Mouse (Mus musculus) lung, embryonic 15.5 days (tissue): ENCODE measurements at regions not wholly inside any gene's neighbourhood (a gene's known extent, or its start where the extent isn't known, plus 50 kb on each side); places are given as distances from the start of the nearest gene placed in this dataset.
A peak's percentile ranks its signal among the peaks of the same experiment; 100 is the strongest.

Experiments
- ATAC-seq: fragments of 200-750 bp; cut with Nextera tagmentation; 2 replicates; pipeline ENCODE4 v1.8.0; 2017; ENCODE audit warnings: moderate number of reproducible peaks, borderline replicate concordance; ENCODE audit not compliant: low FRiP score, low TSS enrichment; ENCODE audit errors: extremely low read depth
- H3K27ac ChIP-seq: fragments of 300-500 bp; sonication (generic); 2 replicates; pipeline ENCODE4 v1.5.1; 2015; ENCODE audit warnings: moderate library complexity, mild to moderate bottlenecking, inconsistent platforms
- H3K27me3 ChIP-seq: fragments of 300-500 bp; sonication (generic); 2 replicates; pipeline ENCODE4 v1.6.1; 2015; ENCODE audit warnings: inconsistent platforms
- H3K36me3 ChIP-seq: fragments of 300-500 bp; sonication (generic); 2 replicates; pipeline ENCODE4 v1.6.1; 2015; ENCODE audit warnings: inconsistent platforms
- H3K4me1 ChIP-seq: fragments of 300-500 bp; sonication (generic); 2 replicates; pipeline ENCODE4 v1.6.1; 2015; ENCODE audit warnings: inconsistent platforms
- H3K4me2 ChIP-seq: fragments of 300-500 bp; sonication (generic); 2 replicates; pipeline ENCODE4 v1.6.1; 2015; ENCODE audit warnings: inconsistent platforms, mild to moderate bottlenecking, moderate library complexity
- H3K4me3 ChIP-seq: fragments of 300-500 bp; sonication (generic); 2 replicates; pipeline ENCODE4 v1.5.1; 2015; ENCODE audit warnings: mild to moderate bottlenecking, inconsistent platforms
- H3K9ac ChIP-seq: fragments of 300-500 bp; sonication (generic); 2 replicates; pipeline ENCODE4 v1.6.1; 2015; ENCODE audit warnings: inconsistent platforms
- H3K9me3 ChIP-seq: fragments of 300-500 bp; sonication (generic); 2 replicates; pipeline ENCODE4 v1.6.1; 2016; ENCODE audit warnings: inconsistent platforms
- whole genome bisulfite sequencing: fragments of 180-500 bp; shearing (Covaris S2); methylation state at CpG from one replicate; pipeline ENCODE4 v1.1.7; 2015; 5-methylcytosine and 5-hydroxymethylcytosine counted together

DNA sequence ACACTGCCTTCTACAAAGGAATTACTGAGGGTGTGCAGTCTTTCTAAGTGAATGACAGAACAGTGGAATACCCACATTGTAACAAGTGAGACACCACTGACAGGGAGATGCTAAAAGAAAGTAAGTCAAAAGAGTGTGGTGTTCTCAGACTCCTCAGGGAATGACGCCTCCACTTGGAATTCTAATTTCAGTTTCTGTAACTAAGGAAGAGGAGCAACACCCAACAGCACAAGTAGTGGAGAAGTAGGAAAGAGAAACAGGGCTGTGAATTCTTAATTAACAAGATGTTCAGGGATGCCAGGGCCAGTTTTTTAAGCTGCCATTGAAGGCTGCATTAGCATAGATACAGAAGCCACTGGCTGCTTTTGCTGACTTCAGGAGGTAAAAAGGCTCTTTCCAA is 81.4 kb downstream of the Fscb start:
- Histone ChIP-seq H3K36me3 (no peaks in the 10 kb centered on the region), H3K9me3 (no peaks in the 10 kb centered on the region), H3K4me3 (no peak overlapping the region), H3K27me3 (no peaks in the 10 kb centered on the region), H3K4me1 (no peaks in the 10 kb centered on the region), H3K9ac (no peak overlapping the region), H3K4me2 (no peak overlapping the region), H3K27ac (no peak overlapping the region)
- WGBS: 79% methylated on average over 1 of the region's 1 CpGs
- no peak for ATAC-seq

DNA sequence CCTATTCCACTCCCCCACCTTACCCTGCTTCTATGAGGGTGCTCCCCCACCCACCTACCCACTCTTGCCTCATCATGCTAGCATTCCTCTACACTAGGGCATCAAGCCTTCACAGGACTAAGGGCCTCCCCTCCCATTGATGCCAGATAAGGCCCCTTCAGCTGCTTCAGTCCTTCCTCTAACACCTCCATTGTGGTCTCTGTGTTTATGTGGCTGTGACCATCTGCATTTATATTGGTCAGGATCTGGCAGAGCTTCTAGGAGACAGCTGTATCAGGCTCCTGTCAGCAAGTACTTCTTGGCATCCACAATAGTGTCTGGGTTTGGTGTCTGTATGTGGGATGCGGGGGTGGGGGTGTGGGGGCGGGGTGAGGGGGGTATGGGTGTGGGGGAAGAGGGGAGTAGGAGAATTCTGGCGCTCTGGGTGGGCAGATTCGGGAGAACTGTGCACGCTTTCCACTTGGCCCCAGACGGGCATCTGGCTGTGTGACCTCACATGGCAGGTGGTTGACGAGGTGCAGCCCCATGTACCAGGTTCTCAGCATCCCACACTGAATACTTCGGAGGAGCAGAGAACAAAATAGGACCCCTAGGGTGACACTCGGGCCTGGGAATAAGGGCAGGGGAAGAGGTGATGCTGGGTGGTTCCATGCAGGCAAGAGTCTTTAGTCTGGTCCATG is 84.6 kb downstream of the Fscb start:
- WGBS: 48% methylated on average over 9 of the region's 9 CpGs
- Histone ChIP-seq H3K9me3 (no peaks in the 10 kb centered on the region), H3K36me3 (no peaks in the 10 kb centered on the region), H3K27ac (no peak overlapping the region), H3K4me1 (no peaks in the 10 kb centered on the region), H3K9ac (no peak overlapping the region), H3K27me3 (no peaks in the 10 kb centered on the region), H3K4me3 (no peak overlapping the region), H3K4me2 (no peak overlapping the region)
- peak; percentile 90 for ATAC-seq

DNA sequence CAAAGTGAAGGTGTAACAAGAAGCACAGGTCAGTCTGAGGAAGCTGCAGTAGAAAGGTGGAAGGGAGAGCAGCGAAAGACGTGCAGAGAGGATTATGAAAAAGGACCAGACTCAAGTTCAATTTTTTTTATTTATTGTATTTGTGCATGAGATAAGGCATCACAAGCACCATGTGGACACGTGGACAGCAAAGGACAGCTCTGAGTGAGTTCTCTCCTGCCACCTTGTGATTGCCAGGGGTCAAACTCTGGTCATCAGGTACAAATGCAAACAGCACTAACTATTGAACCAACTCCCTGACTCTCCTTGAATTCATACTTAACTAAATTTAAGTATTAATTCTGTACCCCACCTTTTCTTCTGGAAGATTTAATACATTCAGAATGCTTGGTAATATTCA is 109.5 kb downstream of the Fscb start:
- Histone ChIP-seq H3K27me3 (no peaks in the 10 kb centered on the region), H3K36me3 (no peaks in the 10 kb centered on the region), H3K9me3 (no peaks in the 10 kb centered on the region), H3K4me2 (no peak overlapping the region), H3K9ac (no peak overlapping the region), H3K4me1 (no peaks in the 10 kb centered on the region), H3K4me3 (no peak overlapping the region), H3K27ac (no peak overlapping the region)
- no peak for ATAC-seq
- WGBS: 56% methylated on average over 3 of the region's 3 CpGs

DNA sequence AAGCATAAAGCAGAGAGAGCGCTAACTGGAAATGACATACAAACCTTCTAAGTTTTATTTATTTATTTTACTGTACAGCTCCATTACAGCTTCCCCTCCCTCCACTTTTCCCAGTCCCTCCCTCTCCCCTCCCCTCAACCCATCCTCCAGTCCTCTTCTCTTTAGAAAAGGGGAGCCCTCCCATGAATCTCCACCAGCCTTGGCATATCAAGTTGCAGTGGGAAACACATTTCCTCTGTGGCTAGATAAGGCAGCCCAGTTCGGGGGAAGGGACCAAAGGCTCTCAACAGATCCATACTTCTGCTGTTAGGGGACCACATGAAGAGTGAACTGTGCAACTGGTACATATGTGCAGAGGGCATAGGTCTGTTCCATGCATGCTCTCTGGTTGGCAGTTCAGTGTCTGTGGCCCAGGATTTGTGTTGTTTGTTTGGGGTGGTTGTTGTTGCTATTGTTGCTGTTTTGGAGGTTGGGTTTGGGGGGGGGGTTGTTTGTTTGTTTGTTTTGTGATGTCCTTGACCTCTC is 112.8 kb downstream of the Fscb start:
- 33% methylated on average over 2 of the region's 2 CpGs for WGBS
- Histone ChIP-seq H3K4me2 (no peak overlapping the region), H3K4me1 (no peaks in the 10 kb centered on the region), H3K4me3 (no peak overlapping the region), H3K9me3 (no peaks in the 10 kb centered on the region), H3K27ac (no peak overlapping the region), H3K9ac (no peak overlapping the region), H3K27me3 (no peaks in the 10 kb centered on the region), H3K36me3 (no peaks in the 10 kb centered on the region)
- no peak for ATAC-seq

DNA sequence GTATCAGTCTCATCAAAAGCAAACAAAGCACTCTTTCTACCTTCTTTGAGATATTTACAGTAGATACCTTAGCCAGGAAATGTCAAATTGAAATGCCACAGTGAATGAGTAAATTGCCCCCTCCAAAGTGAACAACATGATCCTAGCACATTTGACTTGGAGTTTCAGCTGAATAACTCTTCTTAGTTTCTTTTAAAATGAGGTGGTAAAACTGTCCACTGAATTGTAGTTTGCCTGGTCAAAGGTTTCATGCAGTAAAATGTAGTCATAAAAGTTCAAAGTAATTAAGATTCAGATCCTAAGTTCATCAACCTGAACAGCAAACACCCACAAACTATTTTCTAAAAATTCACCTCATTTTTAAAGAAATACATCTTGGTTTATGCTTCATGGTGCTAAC is 113.8 kb downstream of the Fscb start:
- no peak for ATAC-seq

DNA sequence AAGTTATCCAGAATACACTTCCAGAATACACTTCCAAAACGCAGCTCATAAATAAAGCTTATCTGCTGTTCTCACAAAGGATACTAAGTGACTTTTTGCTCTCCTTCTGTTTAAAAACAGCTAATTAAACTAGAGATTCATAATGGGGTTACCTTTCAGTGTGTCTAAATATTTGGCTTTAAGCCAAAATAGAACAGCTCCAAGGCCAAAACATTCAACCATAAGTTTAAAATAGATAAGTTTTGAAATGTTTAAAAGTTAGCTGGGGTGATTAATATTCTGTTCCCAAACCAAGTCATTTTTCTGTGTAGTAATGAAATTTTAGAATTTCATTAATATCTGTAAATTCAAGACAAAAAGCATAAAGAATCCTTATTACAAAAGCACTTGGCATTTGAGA is 130.7 kb downstream of the Fscb start:
- WGBS: 24% methylated on average over 1 of the region's 1 CpGs
- no peaks in the 10 kb centered on the region for H3K9me3 ChIP-seq
- H3K9ac ChIP-seq: no peak overlapping the region
- H3K4me1 ChIP-seq: no peaks in the 10 kb centered on the region
- H3K27me3 ChIP-seq: no peaks in the 10 kb centered on the region
- H3K4me3 ChIP-seq: no peak overlapping the region
- no peak overlapping the region for H3K27ac ChIP-seq
- ATAC-seq: no peak
- no peaks in the 10 kb centered on the region for H3K36me3 ChIP-seq
- H3K4me2 ChIP-seq: no peak overlapping the region

More for the DNA sequence above, 113.8 kb downstream of the Fscb start:
- Histone ChIP-seq H3K4me1 (no peaks in the 10 kb centered on the region), H3K9me3 (no peaks in the 10 kb centered on the region), H3K4me3 (no peak overlapping the region), H3K4me2 (no peak overlapping the region), H3K27ac (no peak overlapping the region), H3K27me3 (no peaks in the 10 kb centered on the region), H3K9ac (no peak overlapping the region), H3K36me3 (no peaks in the 10 kb centered on the region)

DNA sequence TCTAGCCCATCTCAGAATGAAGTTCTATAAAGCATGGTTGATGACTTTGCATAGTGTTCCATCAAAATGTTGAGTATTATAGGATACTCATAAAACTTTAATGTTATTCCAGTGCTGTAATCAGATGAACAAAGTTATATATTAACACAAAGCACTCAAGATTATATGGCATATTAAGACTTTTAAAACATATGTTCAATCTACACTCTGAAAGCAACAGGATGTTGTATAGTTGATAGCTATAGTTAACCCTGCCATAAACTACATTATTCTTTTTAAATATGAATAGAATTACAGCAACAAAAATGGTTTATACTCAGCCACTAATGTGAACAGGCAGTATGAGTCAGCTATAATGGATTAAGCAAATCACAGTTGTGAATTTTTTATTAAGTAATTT is 139.3 kb downstream of the Fscb start:
- Histone ChIP-seq H3K9me3 (no peaks in the 10 kb centered on the region), H3K27ac (no peak overlapping the region), H3K36me3 (no peaks in the 10 kb centered on the region), H3K4me1 (no peaks in the 10 kb centered on the region), H3K4me3 (no peak overlapping the region), H3K4me2 (no peak overlapping the region), H3K9ac (no peak overlapping the region), H3K27me3 (no peaks in the 10 kb centered on the region)
- ATAC-seq: no peak
